ENCODE assay signal across 18 mouse cellular contexts in the genomic region with DNA sequence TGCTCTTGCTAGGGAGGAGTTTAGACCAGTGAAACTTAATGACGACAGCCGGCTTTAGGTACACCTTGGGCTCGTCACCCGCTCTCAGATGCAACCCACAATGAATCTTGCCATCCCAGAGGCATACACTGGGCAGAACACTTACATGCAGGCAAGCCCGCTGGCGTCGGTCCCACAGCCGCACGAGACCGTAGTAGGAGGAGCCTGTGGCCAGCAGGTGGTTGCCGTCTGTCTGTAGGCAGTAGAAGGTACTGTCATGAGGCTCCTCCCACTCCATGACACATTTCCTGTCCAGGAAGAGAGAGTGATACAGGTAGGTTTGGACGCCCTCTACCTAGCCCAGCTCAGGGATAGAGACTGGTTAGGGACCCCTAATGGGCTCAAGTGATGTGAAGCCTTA. TPM values are rescaled to one million over a fixed set of nuclear protein-coding genes. Genes with fewer than 3 reads are reported as not detected.
DNase-seq lines count a peak whose midpoint lies in the region; ATAC-seq lines count a peak whose summit lies in the region.
"Had no signal": no experiment of that assay in that cellular context is flagged by ENCODE, and none has a peak within 500 bp of the region (broad histone marks: within the 10 kb centered on the region; RNA-seq: fewer than 3 reads in every experiment).

No protein-coding gene starts in this region.

- H3K4me3 ChIP-seq in heart, embryonic 13.5 days = no peak overlapping the region
- H3K4me3 ChIP-seq in heart, embryonic 11.5 days (ENCODE audit: low read depth, low read length) = no peak overlapping the region
- H3K4me3 ChIP-seq: forebrain, embryonic 12.5 days; hindbrain, embryonic 10.5 days; limb, embryonic 10.5 days; liver, embryonic 12.5 days; midbrain, embryonic 12.5 days; myocyte had no signal

- DNase-seq in thymus, postnatal 14 days = peak; percentile 33
- DNase-seq in thymus, adult 18-20 months = no peak
- peak; percentile 51 to 57 for DNase-seq in heart, postnatal 10 days
- DNase-seq in right cerebral cortex, postnatal 4 days = no peak
- no peak for DNase-seq in embryo, embryonic 11 days
- DNase-seq: cerebellum, postnatal 25 days; gastrocnemius, postnatal 10 days; layer of hippocampus, postnatal 36 days; lung, embryonic 14.5 days; retina, postnatal 1 day had no signal

- no peak for ATAC-seq in heart, embryonic 13.5 days (ENCODE audit: extremely low read depth, insufficient number of reproducible peaks, low FRiP score, low TSS enrichment)
- no peak for ATAC-seq in heart, embryonic 11.5 days (replicated peaks; ENCODE audit: insufficient number of reproducible peaks, low FRiP score, low TSS enrichment)
- ATAC-seq: liver, embryonic 12.5 days had no signal

- no peak overlapping the region for H3K4me2 ChIP-seq in heart, embryonic 13.5 days
- no peak overlapping the region for H3K4me2 ChIP-seq in heart, embryonic 11.5 days
- H3K4me2 ChIP-seq: forebrain, embryonic 12.5 days; liver, embryonic 12.5 days; lung, embryonic 14.5 days had no signal

- H3K9me3 ChIP-seq in heart, embryonic 13.5 days = peaks cover 3% of the 10 kb centered on the region; the same call in 1 of the 2 replicates
- H3K9me3 ChIP-seq in heart, embryonic 11.5 days (replicated peaks; ENCODE audit: control insufficient read depth, low read length) = no peaks in the 10 kb centered on the region
- H3K9me3 ChIP-seq: limb, embryonic 10.5 days; liver, embryonic 12.5 days; midbrain, embryonic 12.5 days had no signal

- H3K27me3 ChIP-seq in heart, embryonic 13.5 days (replicated peaks) = no peaks in the 10 kb centered on the region
- no peaks in the 10 kb centered on the region for H3K27me3 ChIP-seq in heart, embryonic 11.5 days (ENCODE audit: control insufficient read depth, insufficient read depth, low read length)
- H3K27me3 ChIP-seq: liver, embryonic 12.5 days had no signal

- no peak overlapping the region for H3K27ac ChIP-seq in heart, embryonic 13.5 days (replicated peaks)
- H3K27ac ChIP-seq in heart, embryonic 11.5 days (ENCODE audit: low read depth, low read length) = no peak overlapping the region
- H3K27ac ChIP-seq: forebrain, embryonic 12.5 days; hindbrain, embryonic 10.5 days; liver, embryonic 12.5 days; midbrain, embryonic 12.5 days had no signal

- WGBS in heart, embryonic 13.5 days = 76% methylated on average over 12 of the region's 12 CpGs
- 85% methylated on average over 12 of the region's 12 CpGs for WGBS in heart, embryonic 11.5 days (ENCODE audit: insufficient replicate concordance)

- intact Hi-C loops in heart, postnatal 10 days (cut with DNase I) = loop anchor here (5.0 to 10.0 kb wide), 2 partner anchors 78 to 426 kb away; a partner anchor contains a TSS

- peaks cover 45% of the 10 kb centered on the region for H3K36me3 ChIP-seq in heart, embryonic 13.5 days
- peaks cover 5% of the 10 kb centered on the region for H3K36me3 ChIP-seq in heart, embryonic 11.5 days (ENCODE audit: control insufficient read depth, insufficient read depth, low read length)

- peak overlapping the region; percentile 47; the same call in 1 of the 2 replicates for H3K9ac ChIP-seq in heart, embryonic 13.5 days
- no peak overlapping the region for H3K9ac ChIP-seq in heart, embryonic 11.5 days (ENCODE audit: low read depth, low read length)
- H3K9ac ChIP-seq: forebrain, embryonic 12.5 days; liver, embryonic 12.5 days; lung, embryonic 14.5 days; midbrain, embryonic 12.5 days had no signal

- H3K4me1 ChIP-seq in heart, embryonic 13.5 days = peaks cover 62% of the 10 kb centered on the region
- H3K4me1 ChIP-seq in heart, embryonic 11.5 days (ENCODE audit: control insufficient read depth, insufficient read depth, low read length) = peaks cover 44% of the 10 kb centered on the region

RNA-seq across cellular contexts. Expression of a gene that starts 18.6 kb away (rescaled TPM):
- 27.7 and 31.1 TPM in 2 replicates for polyA plus RNA-seq in heart, embryonic 13.5 days (2015; fragmentation: Nextera tagmentation; extraction: Ambion mirVana)
- polyA plus RNA-seq in heart, embryonic 11.5 days (2014; fragmentation: Nextera tagmentation; extraction: Ambion mirVana) = 32.6 and 35.1 TPM in 2 replicates
- 10 to 100 TPM; 15.0 to 16.5 TPM for total RNA-seq in heart, postnatal 10 days (2021)

RNA-seq across cellular contexts. Expression of a gene that starts 18.6 kb away (rescaled TPM):
- 13.2 and 15.6 TPM in 2 replicates for polyA plus RNA-seq in heart, embryonic 13.5 days (2015; fragmentation: Nextera tagmentation; extraction: Ambion mirVana)
- 13.6 and 13.9 TPM in 2 replicates for polyA plus RNA-seq in heart, embryonic 11.5 days (2014; fragmentation: Nextera tagmentation; extraction: Ambion mirVana)
- total RNA-seq in heart, postnatal 10 days (2021) = 1 to 10 TPM; 7.4 to 8.9 TPM

Comparison
In these comparisons a context has a peak if more than half of its experiments do, and no peak if none do; other contexts are left out.
1. DNase-seq: peak in thymus, postnatal 14 days (single experiment) and heart, postnatal 10 days (2 of 2); none in thymus, adult 18-20 months (0 of 2), right cerebral cortex, postnatal 4 days (single experiment) and embryo, embryonic 11 days (single experiment).